Mouse (Mus musculus) small intestine, adult 2 months (tissue): ENCODE measurements around the gene Dusp23. TPM values are rescaled to one million over a fixed set of nuclear protein-coding genes. Genes with fewer than 3 reads are reported as not detected.

Source experiments
- H3K27ac ChIP-seq: fragments of 200-500 bp; 2 replicates; pipeline ENCODE4 v1.5.1; 2012; ENCODE audit warnings: low read depth, low read length, control low read depth, inconsistent platforms; ENCODE audit not compliant: insufficient read depth
- H3K27me3 ChIP-seq: fragments of 200-500 bp; 2 replicates; pipeline ENCODE4 v1.6.1; 2012; ENCODE audit warnings: mild to moderate bottlenecking, moderate library complexity, low read length, inconsistent platforms; ENCODE audit not compliant: control insufficient read depth, insufficient read depth
- H3K36me3 ChIP-seq: fragments of 200-500 bp; 2 replicates; pipeline ENCODE4 v1.6.1; 2012; ENCODE audit warnings: mild to moderate bottlenecking, low read length, control low read depth, inconsistent platforms; ENCODE audit not compliant: control insufficient read depth, insufficient read depth
- H3K4me1 ChIP-seq: fragments of 200-500 bp; 2 replicates; pipeline ENCODE4 v1.6.1; 2012; ENCODE audit warnings: low read length, inconsistent platforms, mixed read lengths; ENCODE audit not compliant: control insufficient read depth, insufficient read depth, insufficient read length
- H3K4me3 ChIP-seq: fragments of 200-500 bp; 2 replicates; pipeline ENCODE4 v1.5.1; 2012; ENCODE audit warnings: low read depth, mild to moderate bottlenecking, control low read depth, inconsistent platforms, low read length, moderate library complexity
- CTCF ChIP-seq: fragments of 200-500 bp; IDR thresholded peaks from 2 replicates; pipeline ENCODE4 v1.5.1; 2012; ENCODE audit warnings: low read depth, mild to moderate bottlenecking, control low read depth, inconsistent platforms, low read length, moderate library complexity, mixed read lengths; ENCODE audit not compliant: insufficient replicate concordance, insufficient read length; ENCODE audit errors: extremely low read depth
- POLR2A ChIP-seq: fragments of 200-500 bp; IDR thresholded peaks from 2 replicates; pipeline ENCODE4 v1.6.1; 2012; ENCODE audit warnings: low read depth, mild to moderate bottlenecking, control low read depth, inconsistent platforms, low read length, moderate library complexity
- WGBS: fragments of 180-500 bp; shearing (Covaris S2); methylation state at CpG from one replicate; pipeline ENCODE4 v1.1.7; 2018; 5-methylcytosine and 5-hydroxymethylcytosine counted together
- polyA plus RNA-seq: library from polyadenylated mRNA; depleted of rRNA; stranded (reverse); fragments of >200 nt; gene quantifications from 2 replicates; pipeline ENCODE4 v1.2.3, GENCODE M21; 2012; rRNA removed

Dusp23 gene
- polyA plus RNA-seq, 1 experiment = 14.4 TPM

DNA sequence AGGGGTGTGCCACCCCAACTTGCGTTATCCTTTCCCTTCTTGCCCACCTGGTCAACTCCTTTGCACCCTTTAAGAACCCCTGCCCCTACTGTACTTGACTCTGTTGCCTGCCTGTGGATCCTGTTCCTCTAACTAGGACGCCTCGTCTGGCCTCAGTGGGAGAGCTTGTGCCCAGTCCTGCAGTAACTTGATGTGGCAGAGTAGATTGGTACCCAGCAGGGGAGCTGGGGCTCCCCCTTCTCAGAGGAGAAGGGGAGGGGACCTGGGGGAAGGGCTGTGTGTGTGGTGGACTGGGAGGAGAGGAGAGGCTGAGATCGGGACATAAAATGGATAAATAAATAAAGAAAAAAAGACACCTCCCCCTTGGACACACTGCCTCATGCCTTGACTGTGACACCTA lies 47.7 kb downstream of the Dusp23 start:
- Histone ChIP-seq H3K27me3 (no peaks in the 10 kb centered on the region; the same call in 1 of the 2 replicates), H3K4me1 (no peaks in the 10 kb centered on the region), H3K36me3 (no peaks in the 10 kb centered on the region), H3K27ac (no peak overlapping the region), H3K4me3 (no peak overlapping the region)
- 45% methylated on average over 4 of the region's 4 CpGs for WGBS
- TF ChIP-seq POLR2A (no peak), CTCF (no peak)

DNA sequence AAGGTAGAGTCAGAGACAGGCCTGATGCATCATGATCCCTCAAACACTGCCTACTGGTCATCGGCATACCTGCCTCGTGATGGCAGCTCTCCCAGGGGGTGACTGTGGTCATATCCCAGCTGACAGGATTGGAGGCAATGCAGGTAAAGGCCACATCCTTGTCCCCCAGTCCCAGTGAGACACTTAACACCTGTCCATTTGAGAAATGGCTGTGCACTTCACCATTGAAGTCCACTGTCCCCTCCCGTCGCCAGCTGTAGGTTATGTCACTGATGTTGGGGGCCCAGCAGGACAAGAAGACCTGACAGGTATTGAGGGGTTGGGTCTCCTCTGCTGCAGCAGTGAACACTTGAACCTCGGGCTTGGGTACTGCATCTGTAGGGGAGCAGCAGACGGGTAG lies 48.5 kb downstream of the Dusp23 start:
- Histone ChIP-seq H3K27me3 (no peaks in the 10 kb centered on the region; the same call in 1 of the 2 replicates), H3K36me3 (no peaks in the 10 kb centered on the region), H3K27ac (no peak overlapping the region), H3K4me1 (no peaks in the 10 kb centered on the region), H3K4me3 (no peak overlapping the region)
- WGBS = 76% methylated on average over 6 of the region's 6 CpGs
- TF ChIP-seq CTCF (no peak), POLR2A (no peak)

DNA sequence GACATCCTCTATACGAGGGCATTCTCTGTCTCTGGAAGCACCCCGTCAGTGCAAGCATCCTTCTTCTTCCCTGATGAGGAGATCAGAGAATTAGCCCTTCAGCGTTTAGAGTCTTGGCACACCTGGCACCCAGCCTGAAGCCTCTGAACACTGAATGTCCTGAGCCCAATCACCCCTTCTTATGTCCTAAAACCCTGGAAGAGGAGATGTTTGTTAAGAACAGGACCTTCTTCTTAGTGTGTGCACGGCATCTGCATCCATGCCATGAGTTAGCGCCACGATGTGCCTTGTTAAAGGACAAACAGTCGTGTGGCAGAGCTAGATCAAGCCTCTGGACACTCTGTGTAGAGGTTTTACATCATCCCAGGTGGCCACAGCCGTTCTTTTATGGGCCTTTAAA lies 50.3 kb downstream of the Dusp23 start:
- Histone ChIP-seq H3K36me3 (no peaks in the 10 kb centered on the region), H3K27ac (no peak overlapping the region), H3K27me3 (no peaks in the 10 kb centered on the region; the same call in 1 of the 2 replicates), H3K4me1 (no peaks in the 10 kb centered on the region), H3K4me3 (no peak overlapping the region)
- 83% methylated on average over 8 of the region's 8 CpGs for WGBS
- TF ChIP-seq CTCF (no peak), POLR2A (no peak)

Other genes with a start within 250 kb of the Dusp23 start
- 2.1 TPM in 2 replicates for gene Slamf9, start 157.6 kb downstream of the Dusp23 start, polyA plus RNA-seq
- gene Igsf9, start 151.2 kb downstream of the Dusp23 start, polyA plus RNA-seq = 145 and 516 TPM in 2 replicates
- 149 and 284 TPM in 2 replicates for gene Tagln2, start 132.9 kb downstream of the Dusp23 start, polyA plus RNA-seq
- gene Cfap45, start 112.2 kb downstream of the Dusp23 start, polyA plus RNA-seq = 0.29 and 1.3 TPM in 2 replicates
- gene Vsig8, start 77.0 kb downstream of the Dusp23 start, polyA plus RNA-seq = 0.35 and 1.0 TPM in 2 replicates
- gene Slamf8, start 42.4 kb downstream of the Dusp23 start, polyA plus RNA-seq = 3.1 and 4.4 TPM in 2 replicates
- gene Fcrl6, start 30.4 kb downstream of the Dusp23 start, polyA plus RNA-seq = not detected in 2 replicates
- 0.15 TPM in 1 of 2 replicates, not detected in the other for gene Crp, start 65.1 kb upstream of the Dusp23 start, polyA plus RNA-seq